In the genomic region with DNA sequence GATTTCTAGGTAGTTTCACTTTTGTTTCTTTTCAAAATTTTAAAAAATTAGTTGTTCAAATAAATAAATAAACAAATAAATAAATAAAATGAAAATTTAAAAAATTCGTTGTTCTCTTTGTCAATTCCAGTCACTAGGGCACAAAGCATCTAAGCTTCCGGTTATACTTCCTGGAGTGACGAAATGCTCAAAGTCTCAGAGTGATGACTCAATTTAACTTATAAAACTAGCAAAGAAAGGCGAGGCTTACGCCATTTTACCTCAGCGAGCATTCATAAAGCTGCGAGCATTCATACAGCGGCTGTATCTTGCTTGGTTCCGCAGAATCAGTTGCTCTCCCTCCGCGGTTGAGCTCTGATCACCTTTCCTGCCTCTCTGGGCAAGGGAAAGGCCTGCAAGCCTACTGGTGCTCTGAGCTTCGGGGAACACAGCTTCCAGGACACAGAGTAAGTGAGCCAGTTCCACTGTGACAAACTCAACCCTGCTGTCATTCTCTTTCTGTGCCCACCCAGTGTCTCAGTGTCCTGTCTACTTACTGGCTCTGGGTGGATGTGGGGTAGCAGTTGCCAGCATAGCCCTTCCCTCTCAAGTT, we compare ENCODE assay signal across 25 mouse cellular contexts. TPM values are rescaled to one million over a fixed set of nuclear protein-coding genes. Genes with fewer than 3 reads are reported as not detected.
DNase-seq lines count a peak whose midpoint lies in the region; ATAC-seq and TF ChIP-seq lines count a peak whose summit lies in the region.
"Had no signal": no experiment of that assay in that cellular context is flagged by ENCODE, and none has a peak within 500 bp of the region (broad histone marks: within the 10 kb centered on the region; RNA-seq: fewer than 3 reads in every experiment).

A gene (plus strand): TSS at position 239 of the 592 bp plus-strand sequence.

- ATAC-seq in lung, postnatal 0 days: no peak
- ATAC-seq in stomach, postnatal 0 days (ENCODE audit: low FRiP score, low TSS enrichment): peak; percentile 32; the same call in 1 of the 2 replicates
- ATAC-seq: forebrain, embryonic 15.5 days; inflammation-experienced regulatory T-cells, adult 6 months had no signal

- no peak within 1 kb of the TSS for H3K9ac ChIP-seq in lung, postnatal 0 days (replicated peaks; ENCODE audit: low read depth)
- no peak within 1 kb of the TSS for H3K9ac ChIP-seq in stomach, postnatal 0 days (ENCODE audit: low read length)
- H3K9ac ChIP-seq: forebrain, embryonic 15.5 days; hindbrain, embryonic 12.5 days; kidney, embryonic 15.5 days; limb, embryonic 13.5 days; liver, embryonic 13.5 days; lung, embryonic 14.5 days; stomach, embryonic 15.5 days had no signal

- H3K4me2 ChIP-seq in lung, postnatal 0 days (replicated peaks; ENCODE audit: low read depth, low read length): no peak within 1 kb of the TSS
- no peak within 1 kb of the TSS for H3K4me2 ChIP-seq in stomach, postnatal 0 days (replicated peaks; ENCODE audit: low read depth)
- H3K4me2 ChIP-seq: forebrain, embryonic 15.5 days; hindbrain, embryonic 12.5 days; kidney, embryonic 15.5 days; limb, embryonic 13.5 days; liver, embryonic 13.5 days; lung, embryonic 14.5 days; stomach, embryonic 15.5 days had no signal

- no peak within 1 kb of the TSS for H3K4me3 ChIP-seq in gastrocnemius, adult 2 months
- H3K4me3 ChIP-seq in lung, postnatal 0 days (ENCODE audit: low read depth, low read length): no peak within 1 kb of the TSS
- H3K4me3 ChIP-seq in stomach, postnatal 0 days (ENCODE audit: low read depth, low read length): no peak within 1 kb of the TSS
- H3K4me3 ChIP-seq: forebrain, embryonic 15.5 days; hindbrain, embryonic 12.5 days; kidney, embryonic 15.5 days; limb, embryonic 13.5 days; liver, embryonic 13.5 days; stomach, embryonic 15.5 days had no signal

- H3K27me3 ChIP-seq in lung, postnatal 0 days (replicated peaks; ENCODE audit: insufficient read depth, low read length): no peaks in the 10 kb centered on the region
- H3K27me3 ChIP-seq in stomach, postnatal 0 days (ENCODE audit: control insufficient read depth, insufficient read depth, low read length): no peaks in the 10 kb centered on the region
- H3K27me3 ChIP-seq: forebrain, embryonic 15.5 days; hindbrain, embryonic 12.5 days; kidney, embryonic 15.5 days; limb, embryonic 13.5 days; liver, embryonic 13.5 days; stomach, embryonic 15.5 days had no signal

- TF ChIP-seq EP300 in lung, postnatal 0 days (IDR thresholded peaks at IDR 0.05): no peak
- no peak for TF ChIP-seq EP300 in stomach, postnatal 0 days (optimal IDR thresholded peaks at IDR 0.05)

- intact Hi-C loops in gastrocnemius, adult 2 months (cut with DNase I): no loop called here

- DNase-seq in gastrocnemius, adult 2 months: no peak
- DNase-seq in gastrocnemius, adult 8-10 months (ENCODE audit: low spot score in 2 of 2): no peak
- DNase-seq in lung, postnatal 0 days (ENCODE audit: low spot score): peak; percentile 16
- no peak for DNase-seq in lung, postnatal 10 days
- DNase-seq in large intestine, adult 2 months (ENCODE audit: low read depth, low spot score): peak; percentile 11
- DNase-seq in stomach, postnatal 0 days (ENCODE audit: low spot score): no peak
- DNase-seq in right cerebral cortex, postnatal 4 days: no peak
- no peak for DNase-seq in right cerebral cortex, postnatal 14 days
- DNase-seq: adrenal gland, postnatal 25 days; cerebellum, adult 9-10 months; gastrocnemius, postnatal 14 days; kidney, postnatal 36 days; liver, embryonic 13.5 days; lung, embryonic 14.5 days; lung, postnatal 4 days; midbrain, embryonic 14.5 days; right cerebral cortex, postnatal 25 days had no signal

- WGBS in lung, postnatal 0 days: 77% methylated on average over 12 of the region's 12 CpGs
- WGBS in large intestine, adult 2 months: 58% methylated on average over 12 of the region's 12 CpGs
- WGBS in stomach, postnatal 0 days: 72% methylated on average over 12 of the region's 12 CpGs

- TF ChIP-seq CTCF in gastrocnemius, adult 2 months (IDR thresholded peaks at IDR 0.05): no peak
- no peak for TF ChIP-seq CTCF in lung, postnatal 0 days (IDR thresholded peaks at IDR 0.05)
- no peak for TF ChIP-seq CTCF in stomach, postnatal 0 days (IDR thresholded peaks at IDR 0.05; ENCODE audit: low read depth)

- peak within 1 kb of the TSS; percentile 58; the same call in 1 of the 2 replicates for H3K27ac ChIP-seq in gastrocnemius, adult 2 months
- H3K27ac ChIP-seq in lung, postnatal 0 days (ENCODE audit: low read length): no peak within 1 kb of the TSS
- H3K27ac ChIP-seq in stomach, postnatal 0 days (replicated peaks): no peak within 1 kb of the TSS
- H3K27ac ChIP-seq: forebrain, embryonic 15.5 days; hindbrain, embryonic 12.5 days; kidney, embryonic 15.5 days; limb, embryonic 13.5 days; liver, embryonic 13.5 days; stomach, embryonic 15.5 days had no signal

- H3K9me3 ChIP-seq in lung, postnatal 0 days (ENCODE audit: low read length): no peaks in the 10 kb centered on the region
- H3K9me3 ChIP-seq in stomach, postnatal 0 days (ENCODE audit: control insufficient read depth, low read length): no peaks in the 10 kb centered on the region
- H3K9me3 ChIP-seq: forebrain, embryonic 15.5 days; hindbrain, embryonic 12.5 days; kidney, embryonic 15.5 days; limb, embryonic 13.5 days; liver, embryonic 13.5 days; stomach, embryonic 15.5 days had no signal

- H3K36me3 ChIP-seq in lung, postnatal 0 days (ENCODE audit: insufficient read depth, low read length): no peaks in the 10 kb centered on the region
- H3K36me3 ChIP-seq in stomach, postnatal 0 days (ENCODE audit: control insufficient read depth, insufficient read depth, low read length): no peaks in the 10 kb centered on the region
- H3K36me3 ChIP-seq: forebrain, embryonic 15.5 days; hindbrain, embryonic 12.5 days; kidney, embryonic 15.5 days; limb, embryonic 13.5 days; liver, embryonic 13.5 days; stomach, embryonic 15.5 days had no signal

- no peaks in the 10 kb centered on the region for H3K4me1 ChIP-seq in lung, postnatal 0 days (ENCODE audit: insufficient read depth, low read depth, low read length)
- H3K4me1 ChIP-seq in stomach, postnatal 0 days (replicated peaks; ENCODE audit: control insufficient read depth, insufficient read depth): no peaks in the 10 kb centered on the region
- H3K4me1 ChIP-seq: forebrain, embryonic 15.5 days; hindbrain, embryonic 12.5 days; kidney, embryonic 15.5 days; limb, embryonic 13.5 days; liver, embryonic 13.5 days; stomach, embryonic 15.5 days had no signal

RNA-seq across cellular contexts. Expression of the gene that starts here (rescaled TPM):
- under 1 TPM; 0.05 to 0.06 TPM for total RNA-seq in gastrocnemius, adult 2 months (2021)
- total RNA-seq in gastrocnemius, adult 8-10 months (2022): under 1 TPM in 1 of 4 experiments, not detected in 3; 0.08 TPM
- 0.44 and 0.71 TPM in 2 replicates for polyA plus RNA-seq in lung, postnatal 0 days (2015; fragmentation: Nextera tagmentation; extraction: Ambion mirVana)
- polyA plus RNA-seq in large intestine, adult 2 months (2012; rRNA removed): 2.0 TPM in 2 replicates
- polyA plus RNA-seq in stomach, postnatal 0 days (2015; fragmentation: Nextera tagmentation; extraction: Ambion mirVana): 0.52 and 0.64 TPM in 2 replicates
- total RNA-seq: left cerebral cortex, postnatal 14 days had no signal
- polyA plus RNA-seq: forebrain, embryonic 15.5 days; hindbrain, embryonic 12.5 days; lung, embryonic 14.5 days; neural tube, embryonic 11.5 days had no signal

Comparison
In these comparisons a context has a peak if more than half of its experiments do, and no peak if none do; other contexts are left out.
1. Peak in DNase-seq in lung, postnatal 0 days; RNA of the gene not detected or under 1 TPM.
2. Peak in ATAC-seq in stomach, postnatal 0 days; RNA of the gene not detected or under 1 TPM.